Mouse (Mus musculus): ENCODE results near the gene Frmpd4. TPM values are rescaled to one million over a fixed set of nuclear protein-coding genes. Genes with fewer than 3 reads are reported as not detected.

Frmpd4 gene
- polyA plus RNA-seq, 1 experiment: 0.05 TPM

DNA sequence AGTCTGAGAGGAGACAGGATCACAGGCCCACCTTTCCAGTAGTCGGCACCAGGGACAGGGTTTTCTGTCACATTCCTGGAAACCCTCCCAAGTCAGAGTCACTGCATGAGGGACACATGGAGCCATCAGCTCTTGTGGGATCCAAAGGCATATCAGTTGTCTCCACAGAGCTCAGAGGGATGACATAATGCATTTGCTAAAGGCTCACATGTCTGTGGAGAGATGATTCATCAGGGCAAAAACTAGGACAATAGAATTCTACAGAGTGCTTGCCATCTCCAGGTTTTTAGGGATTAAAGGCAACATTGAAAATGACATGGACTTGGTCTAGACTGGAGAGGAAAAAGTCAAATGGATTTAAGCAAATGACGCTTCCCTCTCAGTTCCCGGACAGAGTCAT is 284.5 kb downstream of the Frmpd4 start:
- Histone ChIP-seq H3K4me3 (no peak overlapping the region), H3K4me2 (ENCODE audit: low read depth) (no peak overlapping the region), H3K27me3 (ENCODE audit: control insufficient read depth, insufficient read depth, insufficient read length) (no peaks in the 10 kb centered on the region), H3K79me2 (ENCODE audit: control insufficient read depth, insufficient read depth) (no peaks in the 10 kb centered on the region), H3K36me3 (ENCODE audit: control insufficient read depth, insufficient read depth) (no peaks in the 10 kb centered on the region), H3ac (ENCODE audit: control insufficient read depth, insufficient read length) (no peak overlapping the region)
- TF ChIP-seq REST (IDR thresholded peaks at IDR 0.05; ENCODE audit: insufficient read depth, insufficient read length) (no peak), MYOG (IDR thresholded peaks at IDR 0.05; ENCODE audit: control insufficient read depth in 1 of 3, insufficient read depth in 1 of 3, insufficient read length in 2 of 3, low read depth in 2 of 3) (no peak), MYOD1 (IDR thresholded peaks at IDR 0.05; ENCODE audit: control insufficient read depth in 1 of 3, insufficient read length in 2 of 3, low read depth in 2 of 3) (no peak), POLR2AphosphoS2 (IDR thresholded peaks at IDR 0.05; ENCODE audit: insufficient read length, low read depth) (no peak), SRF (IDR thresholded peaks at IDR 0.05; ENCODE audit: control insufficient read depth, insufficient read length, low read depth) (no peak), POLR2A (IDR thresholded peaks at IDR 0.05; ENCODE audit: insufficient read length, low read depth) (no peak), USF1 (IDR thresholded peaks at IDR 0.05; ENCODE audit: low read depth) (no peak), E2F4 (IDR thresholded peaks at IDR 0.05; ENCODE audit: insufficient read depth) (no peak)

DNA sequence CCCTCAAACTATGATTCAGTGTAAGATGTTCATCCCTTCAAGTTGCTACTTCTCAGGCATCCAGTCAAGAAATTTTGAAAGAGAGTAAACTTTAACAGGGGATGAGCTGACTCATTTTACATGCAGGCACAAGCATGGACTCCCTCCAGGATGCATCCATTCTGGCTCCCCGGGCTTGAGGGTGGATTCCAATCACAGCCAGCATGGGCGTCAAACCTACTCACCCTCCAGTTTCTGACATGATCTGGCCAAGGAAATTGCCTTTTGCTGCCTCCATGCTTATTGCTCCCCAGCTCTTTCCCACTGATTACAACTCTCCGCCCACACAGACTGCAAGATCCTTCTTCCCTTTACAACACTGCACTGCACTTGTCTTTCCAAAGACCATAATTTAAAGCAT is 370.0 kb downstream of the Frmpd4 start:
- Histone ChIP-seq H3K36me3 (ENCODE audit: control insufficient read depth, insufficient read depth) (no peaks in the 10 kb centered on the region), H3ac (ENCODE audit: control insufficient read depth, insufficient read length) (no peak overlapping the region), H3K79me2 (ENCODE audit: control insufficient read depth, insufficient read depth) (no peaks in the 10 kb centered on the region), H3K4me3 (no peak overlapping the region), H3K4me2 (ENCODE audit: low read depth) (no peak overlapping the region), H3K27me3 (ENCODE audit: control insufficient read depth, insufficient read depth, insufficient read length) (no peaks in the 10 kb centered on the region)
- no peak for TF ChIP-seq MYOG (IDR thresholded peaks at IDR 0.05; ENCODE audit: control insufficient read depth in 1 of 3, insufficient read depth in 1 of 3, insufficient read length in 2 of 3, low read depth in 2 of 3)
- no peak for TF ChIP-seq CEBPB (IDR thresholded peaks at IDR 0.05; ENCODE audit: insufficient read depth, poor library complexity, severe bottlenecking)
- no peak for TF ChIP-seq TCF12 (IDR thresholded peaks at IDR 0.05; ENCODE audit: insufficient read depth, poor library complexity, severe bottlenecking)
- no peak for TF ChIP-seq SRF (IDR thresholded peaks at IDR 0.05; ENCODE audit: control insufficient read depth, insufficient read length, low read depth)
- TF ChIP-seq USF1 (IDR thresholded peaks at IDR 0.05; ENCODE audit: low read depth): no peak

DNA sequence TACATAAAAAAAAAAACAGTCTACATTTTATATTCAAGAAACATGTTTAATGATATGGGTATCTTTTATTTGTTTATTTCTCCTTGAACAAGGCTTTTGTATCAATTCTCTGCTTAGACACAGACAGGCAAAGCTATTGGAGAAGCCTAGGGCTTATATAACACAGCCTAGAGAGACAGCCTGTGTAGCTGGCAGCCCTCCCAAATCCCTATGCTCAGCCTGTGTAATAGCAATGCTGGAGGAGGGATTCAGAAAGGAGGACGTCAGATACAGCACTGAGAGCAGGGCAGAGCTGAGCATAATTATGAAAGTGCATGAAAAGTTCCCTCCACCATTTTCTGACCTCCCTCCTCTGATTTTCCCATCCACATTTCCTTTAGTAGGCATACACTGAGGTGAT is 385.1 kb downstream of the Frmpd4 start:
- Histone ChIP-seq H3K79me2 (ENCODE audit: control insufficient read depth, insufficient read depth) (no peaks in the 10 kb centered on the region), H3ac (ENCODE audit: control insufficient read depth, insufficient read length) (no peak overlapping the region), H3K4me3 (no peak overlapping the region), H3K27me3 (ENCODE audit: control insufficient read depth, insufficient read depth, insufficient read length) (no peaks in the 10 kb centered on the region), H3K36me3 (ENCODE audit: control insufficient read depth, insufficient read depth) (no peaks in the 10 kb centered on the region), H3K4me2 (ENCODE audit: low read depth) (no peak overlapping the region)
- TF ChIP-seq MAX (IDR thresholded peaks at IDR 0.05; ENCODE audit: low read depth) (no peak), REST (IDR thresholded peaks at IDR 0.05; ENCODE audit: insufficient read depth, insufficient read length) (no peak), MYOD1 (IDR thresholded peaks at IDR 0.05; ENCODE audit: control insufficient read depth in 1 of 3, insufficient read length in 2 of 3, low read depth in 2 of 3) (no peak)

DNA sequence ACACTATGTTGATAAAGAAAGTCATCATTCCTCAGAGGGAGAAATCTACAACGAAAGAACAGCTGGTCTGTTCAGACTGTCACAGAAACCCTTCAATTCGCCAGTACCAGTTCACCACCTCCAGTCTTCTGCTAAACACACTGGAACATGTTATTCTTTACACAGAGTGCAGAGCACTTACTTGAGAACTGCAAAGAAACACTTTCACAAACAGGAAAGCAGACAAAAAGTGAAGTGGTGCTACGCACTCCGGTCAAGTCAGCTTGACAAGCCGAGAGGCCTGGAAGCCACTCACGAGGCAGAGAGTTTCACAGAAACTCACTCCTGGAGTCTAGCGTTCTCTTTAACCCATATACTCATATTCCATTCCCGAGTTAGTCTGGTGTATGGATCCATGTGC is 387.5 kb downstream of the Frmpd4 start:
- Histone ChIP-seq H3K27me3 (ENCODE audit: control insufficient read depth, insufficient read depth, insufficient read length) (no peaks in the 10 kb centered on the region), H3K36me3 (ENCODE audit: control insufficient read depth, insufficient read depth) (no peaks in the 10 kb centered on the region), H3K4me3 (no peak overlapping the region), H3ac (ENCODE audit: control insufficient read depth, insufficient read length) (no peak overlapping the region), H3K79me2 (ENCODE audit: control insufficient read depth, insufficient read depth) (no peaks in the 10 kb centered on the region), H3K4me2 (ENCODE audit: low read depth) (no peak overlapping the region)
- no peak for TF ChIP-seq REST (IDR thresholded peaks at IDR 0.05; ENCODE audit: insufficient read depth, insufficient read length)
- TF ChIP-seq CEBPB (IDR thresholded peaks at IDR 0.05; ENCODE audit: insufficient read depth, poor library complexity, severe bottlenecking): no peak
- no peak for TF ChIP-seq TCF3 (IDR thresholded peaks at IDR 0.05; ENCODE audit: insufficient read length, low read depth)
- no peak for TF ChIP-seq POLR2A (IDR thresholded peaks at IDR 0.05; ENCODE audit: insufficient read length, low read depth)
- no peak for TF ChIP-seq MAX (IDR thresholded peaks at IDR 0.05; ENCODE audit: low read depth)
- no peak for TF ChIP-seq SRF (IDR thresholded peaks at IDR 0.05; ENCODE audit: control insufficient read depth, insufficient read length, low read depth)
- no peak for TF ChIP-seq USF1 (IDR thresholded peaks at IDR 0.05; ENCODE audit: low read depth)
- no peak for TF ChIP-seq MYOG (IDR thresholded peaks at IDR 0.05; ENCODE audit: control insufficient read depth in 1 of 3, insufficient read depth in 1 of 3, insufficient read length in 2 of 3, low read depth in 2 of 3)
- no peak for TF ChIP-seq E2F4 (IDR thresholded peaks at IDR 0.05; ENCODE audit: insufficient read depth)
- TF ChIP-seq POLR2AphosphoS2 (IDR thresholded peaks at IDR 0.05; ENCODE audit: insufficient read length, low read depth): no peak
- TF ChIP-seq TCF12 (IDR thresholded peaks at IDR 0.05; ENCODE audit: insufficient read depth, poor library complexity, severe bottlenecking): no peak
- no peak for TF ChIP-seq MYOD1 (IDR thresholded peaks at IDR 0.05; ENCODE audit: control insufficient read depth in 1 of 3, insufficient read length in 2 of 3, low read depth in 2 of 3)

GRCm38 (mm10) chrX:168163001-168163400 is 414.0 kb downstream of the Frmpd4 start:
- H3K4me2 ChIP-seq (ENCODE audit: low read depth): no peak overlapping the region
- H3ac ChIP-seq (ENCODE audit: control insufficient read depth, insufficient read length): no peak overlapping the region
- H3K27me3 ChIP-seq (ENCODE audit: control insufficient read depth, insufficient read depth, insufficient read length): no peaks in the 10 kb centered on the region
- TF ChIP-seq E2F4 (IDR thresholded peaks at IDR 0.05; ENCODE audit: insufficient read depth) (no peak), USF1 (IDR thresholded peaks at IDR 0.05; ENCODE audit: low read depth) (no peak), MAX (IDR thresholded peaks at IDR 0.05; ENCODE audit: low read depth) (no peak), MYOD1 (IDR thresholded peaks at IDR 0.05; ENCODE audit: control insufficient read depth in 1 of 3, insufficient read length in 2 of 3, low read depth in 2 of 3) (no peak), TCF12 (IDR thresholded peaks at IDR 0.05; ENCODE audit: insufficient read depth, poor library complexity, severe bottlenecking) (no peak), REST (IDR thresholded peaks at IDR 0.05; ENCODE audit: insufficient read depth, insufficient read length) (no peak), TCF3 (IDR thresholded peaks at IDR 0.05; ENCODE audit: insufficient read length, low read depth) (no peak), CEBPB (IDR thresholded peaks at IDR 0.05; ENCODE audit: insufficient read depth, poor library complexity, severe bottlenecking) (no peak), SRF (IDR thresholded peaks at IDR 0.05; ENCODE audit: control insufficient read depth, insufficient read length, low read depth) (no peak), POLR2AphosphoS2 (IDR thresholded peaks at IDR 0.05; ENCODE audit: insufficient read length, low read depth) (no peak), POLR2A (IDR thresholded peaks at IDR 0.05; ENCODE audit: insufficient read length, low read depth) (no peak), MYOG (IDR thresholded peaks at IDR 0.05; ENCODE audit: control insufficient read depth in 1 of 3, insufficient read depth in 1 of 3, insufficient read length in 2 of 3, low read depth in 2 of 3) (no peak)
- no peak overlapping the region for H3K4me3 ChIP-seq
- no peaks in the 10 kb centered on the region for H3K79me2 ChIP-seq (ENCODE audit: control insufficient read depth, insufficient read depth)
- no peaks in the 10 kb centered on the region for H3K36me3 ChIP-seq (ENCODE audit: control insufficient read depth, insufficient read depth)

Data from myocyte (in vitro differentiated cells).